Mouse (Mus musculus) embryonic facial prominence, embryonic 10.5 days (tissue): ENCODE results near the gene Nol9. TPM values are rescaled to one million over a fixed set of nuclear protein-coding genes. Genes with fewer than 3 reads are reported as not detected.

ENCODE experiments used
- DNase-seq: peaks from one replicate; pipeline ENCODE4 v3.0.0-alpha.2; 2017; ENCODE audit warnings: low spot score
- H3K27ac ChIP-seq: fragments of 300-500 bp; sonication (generic); replicated peaks from 2 replicates; pipeline ENCODE4 v1.5.1; 2016; ENCODE audit warnings: mild to moderate bottlenecking
- H3K27me3 ChIP-seq: fragments of 300-500 bp; sonication (generic); replicated peaks from 2 replicates; pipeline ENCODE4 v1.6.1; 2016; ENCODE audit warnings: low read depth, mild to moderate bottlenecking; ENCODE audit not compliant: poor library complexity, severe bottlenecking
- H3K36me3 ChIP-seq: fragments of 300-500 bp; sonication (generic); replicated peaks from 2 replicates; pipeline ENCODE4 v1.6.1; 2016; ENCODE audit warnings: mild to moderate bottlenecking, moderate library complexity
- H3K4me1 ChIP-seq: fragments of 300-500 bp; sonication (generic); 2 replicates; pipeline ENCODE4 v1.6.1; 2016
- H3K4me3 ChIP-seq: fragments of 300-500 bp; sonication (generic); 2 replicates; pipeline ENCODE4 v1.5.1; 2016; ENCODE audit warnings: mild to moderate bottlenecking, moderate library complexity
- H3K9me3 ChIP-seq: fragments of 300-500 bp; sonication (generic); 2 replicates; pipeline ENCODE4 v1.6.1; 2016; ENCODE audit warnings: mild to moderate bottlenecking
- WGBS: fragments of 180-500 bp; shearing (Covaris S2); methylation state at CpG from one replicate; pipeline ENCODE4 v1.1.7; 2016; 5-methylcytosine and 5-hydroxymethylcytosine counted together
- polyA plus RNA-seq: library from polyadenylated mRNA; unstranded; fragments of >200 nt; fragmentation: Nextera tagmentation; extraction: Ambion mirVana; gene quantifications from 2 replicates; pipeline ENCODE4 v1.2.1, GENCODE M21; 2016

Nol9 gene
- polyA plus RNA-seq, 1 experiment from 2014 or later: 43.7 TPM

GRCm38 (mm10) chr4:152103025-152103424, 63.9 kb downstream of the Nol9 start:
- Histone ChIP-seq H3K4me3 (no peak overlapping the region), H3K36me3 (peaks cover 51% of the 10 kb centered on the region), H3K9me3 (no peaks in the 10 kb centered on the region), H3K27ac (no peak overlapping the region), H3K27me3 (peaks cover 19% of the 10 kb centered on the region), H3K4me1 (peaks cover 57% of the 10 kb centered on the region)
- peak; percentile 80 for DNase-seq
- 35% methylated on average over 7 of the region's 7 CpGs for WGBS

- Histone ChIP-seq H3K36me3 (peaks cover 84% of the 10 kb centered on the region), H3K27me3 (peaks cover 29% of the 10 kb centered on the region)
These were observed 67.6 kb downstream of the Nol9 start for GRCm38 (mm10) chr4:152106746-152107145.

GRCm38 (mm10) chr4:152107493-152107892, 68.4 kb downstream of the Nol9 start:
- peak overlapping the region; percentile 78 for H3K27ac ChIP-seq
- H3K9me3 ChIP-seq: no peaks in the 10 kb centered on the region
- peaks cover 32% of the 10 kb centered on the region for H3K4me1 ChIP-seq
- DNase-seq: peak; percentile 80
- H3K27me3 ChIP-seq: peaks cover 33% of the 10 kb centered on the region
- peaks cover 84% of the 10 kb centered on the region for H3K36me3 ChIP-seq
- WGBS: 2% methylated on average over 24 of the region's 24 CpGs
- peak overlapping the region; percentile 60 for H3K4me3 ChIP-seq

More at GRCm38 (mm10) chr4:152106746-152107145, 67.6 kb downstream of the Nol9 start:
- DNase-seq: no peak
- H3K27ac ChIP-seq: no peak overlapping the region
- 57% methylated on average over 9 of the region's 9 CpGs for WGBS
- H3K4me1 ChIP-seq: peaks cover 35% of the 10 kb centered on the region
- H3K4me3 ChIP-seq: no peak overlapping the region
- no peaks in the 10 kb centered on the region for H3K9me3 ChIP-seq

- peaks cover 26% of the 10 kb centered on the region for H3K4me1 ChIP-seq
- DNase-seq: peak; percentile 95
- H3K27ac ChIP-seq: peak overlapping the region; percentile 78
- peaks cover 84% of the 10 kb centered on the region for H3K36me3 ChIP-seq
- 6% methylated on average over 30 of the region's 30 CpGs for WGBS
- H3K4me3 ChIP-seq: peak overlapping the region; percentile 60
- H3K27me3 ChIP-seq: peaks cover 37% of the 10 kb centered on the region
- no peaks in the 10 kb centered on the region for H3K9me3 ChIP-seq
These were observed 68.9 kb downstream of the Nol9 start for GRCm38 (mm10) chr4:152107971-152108509.

- DNase-seq: no peak
- H3K4me3 ChIP-seq: peak overlapping the region; percentile 60
- no peak overlapping the region for H3K27ac ChIP-seq
- 87% methylated on average over 5 of the region's 5 CpGs for WGBS
- H3K4me1 ChIP-seq: peaks cover 26% of the 10 kb centered on the region
- peaks cover 43% of the 10 kb centered on the region for H3K27me3 ChIP-seq
- H3K36me3 ChIP-seq: peaks cover 84% of the 10 kb centered on the region
- H3K9me3 ChIP-seq: no peaks in the 10 kb centered on the region
These were observed 69.6 kb downstream of the Nol9 start for GRCm38 (mm10) chr4:152108673-152109072.

- no peak overlapping the region for H3K27ac ChIP-seq
- 86% methylated on average over 3 of the region's 3 CpGs for WGBS
- peaks cover 52% of the 10 kb centered on the region for H3K27me3 ChIP-seq
- DNase-seq: no peak
- peaks cover 34% of the 10 kb centered on the region for H3K4me1 ChIP-seq
- H3K36me3 ChIP-seq: peaks cover 84% of the 10 kb centered on the region
- no peak overlapping the region for H3K4me3 ChIP-seq
- H3K9me3 ChIP-seq: no peaks in the 10 kb centered on the region
These were observed 70.4 kb downstream of the Nol9 start for GRCm38 (mm10) chr4:152109509-152109908.

- no peak overlapping the region for H3K4me3 ChIP-seq
- H3K4me1 ChIP-seq: peaks cover 45% of the 10 kb centered on the region
- H3K27ac ChIP-seq: no peak overlapping the region
- peaks cover 88% of the 10 kb centered on the region for H3K36me3 ChIP-seq
- 87% methylated on average over 4 of the region's 4 CpGs for WGBS
- no peaks in the 10 kb centered on the region for H3K9me3 ChIP-seq
- H3K27me3 ChIP-seq: peaks cover 62% of the 10 kb centered on the region
- no peak for DNase-seq
These were observed 71.6 kb downstream of the Nol9 start for GRCm38 (mm10) chr4:152110689-152111088.

Other genes starting within 250 kb of the Nol9 start
- 104 and 110 TPM in 2 replicates for gene Camta1, start 177.4 kb upstream of the Nol9 start, polyA plus RNA-seq
- gene Dnajc11, start 105.6 kb upstream of the Nol9 start, polyA plus RNA-seq: 113 and 121 TPM in 2 replicates
- gene Thap3, start 50.3 kb upstream of the Nol9 start, polyA plus RNA-seq: 33.5 and 34.7 TPM in 2 replicates
- gene Phf13, start 43.1 kb upstream of the Nol9 start, polyA plus RNA-seq: 29.0 and 32.1 TPM in 2 replicates
- 9.7 and 10.6 TPM in 2 replicates for gene Klhl21, start 30.5 kb upstream of the Nol9 start, polyA plus RNA-seq
- 25.0 and 26.4 TPM in 2 replicates for gene Zbtb48, start 11.7 kb upstream of the Nol9 start, polyA plus RNA-seq
- gene Tas1r1, start 753 bp upstream of the Nol9 start, polyA plus RNA-seq: 0.50 and 0.68 TPM in 2 replicates
- gene Plekhg5, start 33.2 kb downstream of the Nol9 start, polyA plus RNA-seq: 11.7 and 13.2 TPM in 2 replicates
- gene Tnfrsf25, start 76.6 kb downstream of the Nol9 start, polyA plus RNA-seq: 1.0 and 1.3 TPM in 2 replicates
- gene Espn, start 113.0 kb downstream of the Nol9 start, polyA plus RNA-seq: 7.5 and 10.3 TPM in 2 replicates
- gene Hes2, start 119.5 kb downstream of the Nol9 start, polyA plus RNA-seq: 0.11 and 1.0 TPM in 2 replicates
- gene Acot7, start 138.8 kb downstream of the Nol9 start, polyA plus RNA-seq: 51.8 and 55.5 TPM in 2 replicates
- gene Gpr153, start 234.9 kb downstream of the Nol9 start, polyA plus RNA-seq: 2.7 and 4.0 TPM in 2 replicates